Comparison of ENCODE assay signal across 8 mouse cellular contexts in genomic region chr4:49845612-49845985, GRCm38 (mm10). TPM values are rescaled to one million over a fixed set of nuclear protein-coding genes. Genes with fewer than 3 reads are reported as not detected.
A peak's percentile ranks its signal among the peaks of the same experiment; 100 is the strongest.
DNase-seq lines count a peak whose midpoint lies in the region; ATAC-seq lines count a peak whose summit lies in the region.

Gene Grin3a, minus strand, starts transcription at chr4:49845744.

- WGBS in hindbrain, embryonic 12.5 days, result under 1% methylated on average over 25 of the region's 25 CpGs
- 0% methylated on average over 25 of the region's 25 CpGs for WGBS in stomach, embryonic 14.5 days

- peaks cover 10% of the 10 kb centered on the region for H3K4me1 ChIP-seq in hindbrain, embryonic 12.5 days
- H3K4me1 ChIP-seq in stomach, embryonic 14.5 days (ENCODE audit: control insufficient read depth, insufficient read depth, low read length), result peaks cover 7% of the 10 kb centered on the region; the same call in 1 of the 2 replicates

- ATAC-seq in hindbrain, embryonic 12.5 days (ENCODE audit: low FRiP score), result peak; percentile 92
- ATAC-seq in stomach, embryonic 14.5 days (ENCODE audit: insufficient number of reproducible peaks, insufficient read depth, low FRiP score, low read depth), result peak; percentile 75; the same call in 1 of the 2 replicates
- ATAC-seq in monocyte, adult 5-6 weeks (replicated peaks; ENCODE audit: insufficient number of reproducible peaks, low FRiP score, low TSS enrichment, poor library complexity, severe bottlenecking), result no peak

- H3K27ac ChIP-seq in hindbrain, embryonic 12.5 days, result no peak within 1 kb of the TSS; the same call in 1 of the 2 replicates
- no peak within 1 kb of the TSS for H3K27ac ChIP-seq in stomach, embryonic 14.5 days (ENCODE audit: low read length)

- DNase-seq in R1 (ENCODE audit: low read depth, low spot score), result peak; percentile 53
- peak; percentile 87 to 93 for DNase-seq in cerebellum, postnatal 10 days
- DNase-seq in frontal cortex, postnatal 10 days (ENCODE audit: low spot score in 2 of 2), result peak; percentile 63 to 84
- peak; percentile 79 to 86 for DNase-seq in layer of hippocampus, postnatal 14 days (ENCODE audit: low spot score in 2 of 2)
- DNase-seq in lung, postnatal 10 days, result peak; percentile 23

- peak within 1 kb of the TSS; percentile 66 for H3K9ac ChIP-seq in hindbrain, embryonic 12.5 days
- no peak within 1 kb of the TSS; the same call in 1 of the 2 replicates for H3K9ac ChIP-seq in stomach, embryonic 14.5 days (replicated peaks; ENCODE audit: low read depth, low read length)

- no peaks in the 10 kb centered on the region for H3K36me3 ChIP-seq in hindbrain, embryonic 12.5 days
- no peaks in the 10 kb centered on the region for H3K36me3 ChIP-seq in stomach, embryonic 14.5 days (ENCODE audit: control insufficient read depth, insufficient read depth, low read length)

- H3K27me3 ChIP-seq in hindbrain, embryonic 12.5 days, result peaks cover 45% of the 10 kb centered on the region
- peaks cover 17% of the 10 kb centered on the region for H3K27me3 ChIP-seq in stomach, embryonic 14.5 days (ENCODE audit: control insufficient read depth, insufficient read depth, low read length)

- H3K9me3 ChIP-seq in hindbrain, embryonic 12.5 days (replicated peaks), result no peaks in the 10 kb centered on the region
- no peaks in the 10 kb centered on the region for H3K9me3 ChIP-seq in stomach, embryonic 14.5 days (ENCODE audit: control insufficient read depth, low read depth, low read length)

- peak within 1 kb of the TSS; percentile 59 for H3K4me3 ChIP-seq in hindbrain, embryonic 12.5 days
- peak within 1 kb of the TSS; percentile 48 for H3K4me3 ChIP-seq in stomach, embryonic 14.5 days (ENCODE audit: low read depth, low read length)

- H3K4me2 ChIP-seq in hindbrain, embryonic 12.5 days (replicated peaks), result peak within 1 kb of the TSS; percentile 98
- H3K4me2 ChIP-seq in stomach, embryonic 14.5 days (replicated peaks; ENCODE audit: low read depth, low read length), result peak within 1 kb of the TSS; percentile 86

RNA-seq across cellular contexts. Expression of gene Grin3a, which starts in this region (rescaled TPM):
- polyA plus RNA-seq in hindbrain, embryonic 12.5 days (2016; fragmentation: Nextera tagmentation; extraction: Ambion mirVana), result 4.2 and 4.4 TPM in 2 replicates
- total RNA-seq in layer of hippocampus, postnatal 14 days (2021), result 10 to 100 TPM; 45.9 to 47.8 TPM
- 2.1 TPM in 2 replicates for polyA plus RNA-seq in stomach, embryonic 14.5 days (2014; fragmentation: Nextera tagmentation; extraction: Ambion mirVana)
- 0.10 TPM in 1 of 3 replicates, not detected in the others for total RNA-seq in monocyte, adult 5-6 weeks (2017)

Comparison
In these comparisons a context has a peak if more than half of its experiments do, and no peak if none do; other contexts are left out.
1. RNA of gene Grin3a (total RNA-seq): 45.9 to 47.8 TPM in layer of hippocampus, postnatal 14 days; 0.10 TPM in monocyte, adult 5-6 weeks; every median in the first group is over 10 times any median in the second.
2. DNase-seq: peak in every context shown above with its lines; median percentile 90 in cerebellum, postnatal 10 days; 82 in layer of hippocampus, postnatal 14 days; 74 in frontal cortex, postnatal 10 days; 53 in R1; 23 in lung, postnatal 10 days.